Mouse (Mus musculus): ENCODE data around the gene Cttn.

The Cttn gene

DNA sequence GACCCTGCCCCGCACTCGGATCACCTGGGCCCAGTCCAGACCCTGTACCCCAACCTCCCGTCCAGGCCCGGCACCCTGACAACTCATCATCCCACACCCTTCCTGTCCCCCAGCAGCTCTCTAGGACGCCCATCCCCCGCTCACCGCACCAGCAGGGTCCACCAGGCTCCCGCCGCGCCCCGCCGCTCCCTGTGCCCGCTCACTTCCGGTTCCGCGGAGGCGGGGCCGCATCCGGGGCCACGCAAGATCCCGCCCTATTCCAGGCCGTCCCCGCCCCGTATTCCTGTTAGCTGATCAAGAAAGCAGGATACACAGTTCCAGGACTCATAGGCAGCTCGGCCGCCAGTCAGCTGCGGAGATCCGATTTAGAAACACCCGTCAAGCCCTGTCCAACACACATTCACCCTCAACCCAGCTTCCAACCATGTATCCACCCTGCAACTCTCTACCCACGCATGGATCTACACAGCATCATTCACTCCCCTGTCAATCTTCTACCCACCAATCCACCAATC lies at the start of gene Cttn:
Gene Cttn, minus strand, starts transcription at position 465 of the 515 bp plus-strand sequence.
- DNase-seq (ENCODE audit: low read depth, low spot score): peak; percentile 81

DNA sequence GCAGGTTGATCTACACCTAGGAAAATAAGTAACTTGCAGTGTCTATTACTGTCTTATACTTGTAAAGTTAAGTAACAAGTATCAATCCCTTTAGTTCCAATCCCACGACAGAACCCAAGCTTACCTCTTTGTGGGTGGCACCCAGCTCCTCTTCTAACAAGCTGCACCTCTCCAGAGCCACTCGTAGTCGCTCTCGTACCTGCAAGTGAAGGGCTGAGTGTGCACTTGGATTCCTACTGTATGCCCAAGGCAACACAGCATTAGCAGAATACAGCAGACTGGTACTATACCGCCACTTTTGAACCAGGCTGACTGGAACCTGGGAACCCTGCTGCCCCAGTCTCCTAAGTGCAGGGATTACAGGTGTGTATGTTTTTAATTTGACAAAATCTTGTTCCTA lies 49.0 kb upstream of the Cttn start:
- DNase-seq (ENCODE audit: low read depth, low spot score): no peak

GRCm38 (mm10) chr7:144516711-144517110 lies 45.9 kb upstream of the Cttn start:
- DNase-seq (ENCODE audit: low read depth, low spot score): no peak

GRCm38 (mm10) chr7:144509090-144509489 lies 38.3 kb upstream of the Cttn start:
- DNase-seq (ENCODE audit: low read depth, low spot score): no peak

- no peak for DNase-seq (ENCODE audit: low read depth, low spot score)
These were observed 36.0 kb upstream of the Cttn start for GRCm38 (mm10) chr7:144506807-144507206.

DNA sequence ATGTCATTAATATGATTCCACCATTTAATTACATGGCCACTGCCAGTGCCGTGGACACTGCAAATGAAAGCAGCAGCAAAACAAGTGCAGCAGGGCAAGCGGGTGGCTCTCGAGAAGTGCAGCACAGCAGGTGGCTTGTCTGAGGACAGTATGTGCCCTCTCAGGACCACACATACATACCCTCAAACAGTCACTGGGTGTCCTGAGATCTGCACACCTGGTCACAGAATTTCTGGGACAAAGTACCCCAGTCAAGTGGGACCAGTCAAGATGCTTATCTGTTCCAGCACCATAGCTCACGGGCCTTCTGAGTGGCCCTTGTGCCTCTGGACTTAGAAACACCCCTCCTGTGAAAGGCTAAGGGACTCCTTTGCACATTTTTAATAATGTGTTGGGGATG lies 33.1 kb upstream of the Cttn start:
- no peak for DNase-seq (ENCODE audit: low read depth, low spot score)

DNA sequence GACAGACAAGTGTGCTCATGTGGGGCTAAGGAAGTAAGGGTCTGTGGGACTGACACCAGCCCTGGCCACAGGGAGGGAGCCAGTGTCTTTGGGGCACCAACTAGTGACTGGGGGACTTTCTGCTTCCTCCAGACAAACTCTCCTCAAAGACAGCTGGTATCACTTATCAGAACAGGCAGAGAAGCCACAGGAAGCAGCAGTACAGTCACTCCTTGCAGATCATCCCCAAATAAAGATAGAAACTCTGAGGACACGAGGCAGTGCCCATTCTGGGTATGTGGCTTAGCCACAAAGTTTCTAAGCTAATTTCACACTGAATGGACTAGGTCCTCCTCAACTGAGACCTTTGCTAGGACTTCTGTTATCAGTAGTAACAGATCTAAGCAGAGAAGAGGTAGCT lies 22.1 kb upstream of the Cttn start:
- DNase-seq (ENCODE audit: low read depth, low spot score): no peak

- DNase-seq (ENCODE audit: low read depth, low spot score): no peak
These were observed 19.5 kb upstream of the Cttn start for GRCm38 (mm10) chr7:144490201-144490873.

DNA sequence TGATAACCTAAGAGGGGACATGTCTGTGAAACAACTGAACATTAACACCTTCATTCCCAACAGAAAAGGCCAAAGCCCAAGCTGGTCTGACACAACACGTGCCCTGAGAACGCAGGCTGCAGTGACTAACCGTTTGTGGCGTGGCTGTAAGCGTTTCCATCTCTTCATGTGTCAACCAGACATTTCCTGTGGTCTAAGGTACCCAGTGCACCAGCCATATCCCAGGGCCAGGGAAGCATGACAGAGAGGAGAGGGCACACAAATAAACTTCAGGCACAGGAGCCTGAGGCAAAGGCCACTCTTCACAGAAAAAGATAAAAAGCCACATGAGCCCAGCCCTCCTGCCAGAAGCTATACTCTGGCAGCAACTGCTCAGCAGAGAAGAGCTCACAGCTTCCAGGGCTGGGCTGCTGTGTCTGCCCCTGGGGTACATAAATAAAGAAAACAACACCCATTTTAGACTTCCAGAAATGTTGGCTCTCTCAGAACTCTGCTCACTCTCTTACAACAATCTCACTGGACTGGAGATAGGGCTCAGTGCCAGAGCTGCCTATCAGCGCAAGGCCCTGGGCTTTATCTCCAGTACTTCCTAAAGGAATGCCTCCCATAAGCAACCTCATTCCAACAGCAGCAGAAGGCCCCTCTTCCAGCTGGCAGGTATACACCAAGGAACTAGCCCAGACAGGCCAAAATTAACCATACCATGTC lies 18.4 kb upstream of the Cttn start:
- no peak for DNase-seq (ENCODE audit: low read depth, low spot score)

DNA sequence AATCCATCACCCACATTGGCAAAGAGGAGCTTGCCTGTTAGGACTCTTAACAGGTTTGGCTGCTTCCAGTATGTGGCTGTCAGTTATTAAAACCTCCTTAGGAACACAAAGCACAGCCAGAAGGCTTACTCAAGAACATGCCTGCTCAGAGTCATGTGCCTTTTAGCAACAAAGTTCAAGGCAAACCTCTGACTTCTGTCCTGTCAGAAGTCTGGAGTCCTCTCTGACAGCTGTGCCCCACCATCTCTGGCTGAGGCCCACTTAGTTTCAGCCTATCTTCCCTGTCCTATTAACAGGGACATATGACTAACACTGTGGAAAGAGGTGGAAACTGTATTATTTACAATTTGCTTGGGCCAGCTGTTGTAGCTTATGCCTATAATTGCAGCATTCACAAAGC lies 9.5 kb upstream of the Cttn start:
- no peak for DNase-seq (ENCODE audit: low read depth, low spot score)

DNA sequence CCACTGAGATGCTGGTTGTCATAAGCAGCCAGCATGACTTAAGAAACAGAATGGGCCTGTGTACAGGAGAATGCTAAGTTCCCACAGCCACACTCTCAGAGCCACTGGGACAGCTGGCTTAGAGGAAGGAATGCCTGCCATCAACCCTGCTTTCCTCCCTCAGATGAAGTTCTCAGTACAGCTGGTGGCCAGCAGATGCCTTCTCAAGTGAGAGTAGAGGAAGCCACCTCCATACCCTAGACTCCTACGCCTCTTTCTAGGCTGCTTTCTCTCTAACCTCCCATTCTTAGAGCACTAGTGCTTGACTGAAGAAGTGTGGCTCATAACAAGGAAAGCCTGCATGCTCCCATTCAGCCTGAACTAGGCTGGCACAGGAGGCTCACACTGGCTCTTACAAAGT lies 8.8 kb upstream of the Cttn start:
- DNase-seq (ENCODE audit: low read depth, low spot score): no peak

DNA sequence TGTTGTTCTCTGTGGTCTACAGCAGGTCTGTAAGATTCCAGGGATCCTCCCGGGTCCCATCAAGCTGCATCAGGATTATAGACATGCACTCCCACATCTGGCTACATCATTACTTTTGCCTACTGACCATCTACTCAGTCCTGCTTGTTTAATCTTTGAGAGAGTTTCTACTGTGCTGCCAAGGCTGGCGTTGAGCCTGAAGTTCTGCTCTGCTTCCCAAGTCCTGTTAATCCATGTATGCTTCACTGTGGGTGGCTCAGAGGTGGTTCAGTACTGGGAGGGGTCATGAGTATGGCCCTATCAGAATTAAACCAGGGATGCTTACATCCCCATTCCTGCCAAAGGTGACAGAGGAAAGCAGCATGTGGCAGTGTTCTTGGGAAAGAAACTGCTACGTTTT lies 4.9 kb upstream of the Cttn start:
- DNase-seq (ENCODE audit: low read depth, low spot score): no peak

DNA sequence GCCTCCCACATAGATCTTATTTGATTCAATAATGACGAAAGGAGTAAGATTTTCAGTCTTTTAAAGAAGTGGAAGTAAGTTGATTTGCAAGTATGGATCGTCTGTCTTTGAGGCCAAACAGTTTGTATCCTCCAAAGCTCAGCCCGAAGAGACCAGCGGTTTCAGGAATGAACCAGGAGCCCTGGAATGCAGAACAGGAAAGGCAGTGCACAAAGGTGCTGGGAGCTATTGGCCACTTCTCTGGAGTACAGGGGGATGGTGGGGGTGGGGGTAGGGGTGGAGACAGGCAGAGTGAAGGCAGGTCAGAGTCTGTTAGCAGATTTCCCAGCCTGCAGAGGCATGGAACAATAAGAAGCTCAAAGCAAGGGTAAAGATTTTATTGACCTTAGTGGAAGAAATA lies 2.7 kb upstream of the Cttn start:
- no peak for DNase-seq (ENCODE audit: low read depth, low spot score)

- DNase-seq (ENCODE audit: low read depth, low spot score): no peak
These were observed 294 bp upstream of the Cttn start for GRCm38 (mm10) chr7:144471103-144471502.

DNA sequence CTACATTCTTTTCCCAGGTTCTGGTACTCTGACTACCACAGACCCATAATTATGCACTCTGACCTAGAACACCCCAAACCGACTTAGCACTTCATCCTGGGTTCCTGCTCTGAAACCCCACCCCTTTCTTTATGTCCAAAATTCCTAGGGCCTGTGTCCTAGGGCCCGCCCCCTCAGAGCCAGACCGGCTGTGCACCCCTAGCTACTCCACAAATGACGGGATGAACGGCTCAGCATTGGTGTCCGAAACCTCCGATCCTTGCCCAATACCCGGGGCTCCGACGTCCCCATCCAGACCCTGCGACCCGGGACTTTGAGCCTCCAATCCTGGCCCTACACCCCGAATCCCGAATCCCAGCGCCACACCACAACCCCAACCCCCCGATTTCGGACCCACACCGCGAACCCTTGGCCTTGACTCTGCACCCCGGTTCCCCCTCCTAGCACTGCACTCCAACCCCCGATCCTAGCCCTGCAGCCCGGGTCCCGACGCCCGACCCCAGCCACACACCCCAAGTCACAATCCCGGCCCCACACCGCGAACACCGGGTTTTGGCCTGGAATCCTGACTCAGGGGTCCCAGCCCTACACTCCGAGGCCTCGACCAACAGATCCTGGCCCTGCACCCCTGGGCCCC lies 783 bp downstream of the Cttn start:
- no peak for DNase-seq (ENCODE audit: low read depth, low spot score)

- no peak for DNase-seq (ENCODE audit: low read depth, low spot score)
These were observed 1.6 kb downstream of the Cttn start for GRCm38 (mm10) chr7:144469181-144469641.

- DNase-seq (ENCODE audit: low read depth, low spot score): no peak
These were observed 2.1 kb downstream of the Cttn start for GRCm38 (mm10) chr7:144468741-144469140.

DNA sequence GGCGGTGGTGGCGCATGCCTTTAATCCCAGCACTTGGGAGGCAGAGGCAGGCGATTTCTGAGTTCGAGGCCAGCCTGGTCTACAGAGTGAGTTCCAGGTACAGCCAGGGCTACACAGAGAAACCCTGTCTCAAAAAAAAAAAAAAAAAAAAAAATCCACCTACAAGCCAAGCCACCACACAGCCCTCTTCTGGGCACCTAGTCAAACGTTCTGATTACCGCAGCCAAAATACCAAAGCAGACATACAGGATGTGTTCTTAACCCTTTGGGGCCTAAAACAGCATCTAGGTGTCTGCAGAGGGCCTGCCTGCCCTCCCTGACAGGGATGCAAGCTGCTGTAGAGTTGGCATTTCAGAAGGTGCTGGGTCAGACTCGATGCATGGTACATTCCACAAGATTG lies 8.2 kb downstream of the Cttn start:
- no peak for DNase-seq (ENCODE audit: low read depth, low spot score)

DNA sequence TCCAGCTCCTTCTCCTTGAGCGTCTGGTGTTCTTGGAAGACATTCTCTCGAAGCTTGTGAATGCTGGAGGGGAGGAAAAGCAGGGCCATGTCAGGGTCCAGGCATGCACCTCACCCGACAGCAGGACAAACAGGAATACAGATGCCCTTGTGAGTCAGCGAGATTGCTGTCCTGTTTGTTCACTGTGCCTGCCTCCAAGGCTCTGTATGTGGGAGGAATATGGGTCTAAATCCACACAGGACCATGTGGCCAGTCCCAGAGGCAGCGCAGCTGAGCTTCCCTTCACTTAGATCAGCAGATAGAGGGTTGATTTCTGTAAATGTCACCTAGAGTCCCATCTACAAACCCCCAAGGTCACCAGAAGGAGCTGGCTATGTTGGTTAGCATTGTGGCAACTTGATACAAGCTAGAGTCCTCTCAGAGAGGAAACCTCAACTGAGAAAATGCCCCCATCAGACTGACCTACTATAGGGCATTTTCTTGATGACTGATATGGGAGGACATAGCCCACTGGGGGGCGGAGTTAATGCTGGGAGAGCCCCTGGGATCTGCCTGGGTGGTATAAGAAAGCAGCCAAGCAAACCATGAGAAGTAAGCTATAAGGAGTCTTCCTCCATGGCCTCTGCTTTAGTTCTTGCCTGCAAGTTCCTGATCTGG lies 9.4 kb downstream of the Cttn start:
- no peak for DNase-seq (ENCODE audit: low read depth, low spot score)

GRCm38 (mm10) chr7:144458881-144459280 lies 11.9 kb downstream of the Cttn start:
- DNase-seq (ENCODE audit: low read depth, low spot score): no peak

- no peak for DNase-seq (ENCODE audit: low read depth, low spot score)
These were observed 20.1 kb downstream of the Cttn start for GRCm38 (mm10) chr7:144450661-144451060.

All from embryo, embryonic 11.5 days (tissue).